Mouse (Mus musculus): Measurements from ENCODE around the gene Krt80. TPM values are rescaled to one million over a fixed set of nuclear protein-coding genes. Genes with fewer than 3 reads are reported as not detected.

Krt80 gene
- polyA plus RNA-seq, 1 experiment, result 0.61 TPM

- no peak overlapping the region for H3K27ac ChIP-seq (ENCODE audit: insufficient read depth, low read depth, low read length)
- no peaks in the 10 kb centered on the region for H3K27me3 ChIP-seq (ENCODE audit: control insufficient read depth, insufficient read depth, low read length)
- H3K36me3 ChIP-seq (ENCODE audit: control insufficient read depth, insufficient read depth, low read length), result peaks cover 5% of the 10 kb centered on the region; the same call in 1 of the 2 replicates
- no peaks in the 10 kb centered on the region for H3K4me1 ChIP-seq (ENCODE audit: control insufficient read depth, insufficient read depth, insufficient read length, low read length)
- no peak overlapping the region for H3K4me3 ChIP-seq (ENCODE audit: low read depth, low read length)
- WGBS, result 78% methylated on average over 8 of the region's 8 CpGs
- TF ChIP-seq POLR2A (IDR thresholded peaks at IDR 0.05; ENCODE audit: low read depth, low read length) (no peak), CTCF (IDR thresholded peaks at IDR 0.05; ENCODE audit: extremely low read depth, insufficient read length, insufficient replicate concordance, low read depth, low read length) (no peak)
Observed at GRCm38 (mm10) chr15:101398269-101398668, 28.3 kb upstream of the Krt80 start.

DNA sequence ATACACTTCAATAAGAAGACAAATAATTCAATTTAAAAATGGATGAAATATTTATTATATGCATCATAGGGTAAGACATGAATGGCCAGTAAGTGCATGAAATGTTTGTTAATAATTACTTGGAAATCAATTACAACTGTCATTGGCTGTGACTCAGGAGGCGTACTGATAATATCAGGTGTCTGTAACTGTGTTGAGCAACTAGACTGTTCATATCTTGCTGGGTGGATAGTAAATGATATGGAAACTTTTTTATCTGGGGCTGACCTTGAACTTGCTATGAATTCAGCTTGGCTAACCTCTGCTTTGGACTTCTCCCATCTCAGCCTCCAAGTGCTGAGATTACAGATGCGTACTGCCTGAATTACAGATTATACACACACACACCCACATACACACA lies 27.7 kb upstream of the Krt80 start:
- TF ChIP-seq CTCF (IDR thresholded peaks at IDR 0.05; ENCODE audit: extremely low read depth, insufficient read length, insufficient replicate concordance, low read depth, low read length), result no peak
- TF ChIP-seq POLR2A (IDR thresholded peaks at IDR 0.05; ENCODE audit: low read depth, low read length), result no peak
- Histone ChIP-seq H3K36me3 (ENCODE audit: control insufficient read depth, insufficient read depth, low read length) (peaks cover 5% of the 10 kb centered on the region; the same call in 1 of the 2 replicates), H3K4me1 (ENCODE audit: control insufficient read depth, insufficient read depth, insufficient read length, low read length) (no peaks in the 10 kb centered on the region), H3K27ac (ENCODE audit: insufficient read depth, low read depth, low read length) (no peak overlapping the region), H3K4me3 (ENCODE audit: low read depth, low read length) (no peak overlapping the region), H3K27me3 (ENCODE audit: control insufficient read depth, insufficient read depth, low read length) (no peaks in the 10 kb centered on the region)
- WGBS, result 37% methylated on average over 2 of the region's 2 CpGs

GRCm38 (mm10) chr15:101396921-101397320 lies 27.0 kb upstream of the Krt80 start:
- 86% methylated on average over 3 of the region's 3 CpGs for WGBS

DNA sequence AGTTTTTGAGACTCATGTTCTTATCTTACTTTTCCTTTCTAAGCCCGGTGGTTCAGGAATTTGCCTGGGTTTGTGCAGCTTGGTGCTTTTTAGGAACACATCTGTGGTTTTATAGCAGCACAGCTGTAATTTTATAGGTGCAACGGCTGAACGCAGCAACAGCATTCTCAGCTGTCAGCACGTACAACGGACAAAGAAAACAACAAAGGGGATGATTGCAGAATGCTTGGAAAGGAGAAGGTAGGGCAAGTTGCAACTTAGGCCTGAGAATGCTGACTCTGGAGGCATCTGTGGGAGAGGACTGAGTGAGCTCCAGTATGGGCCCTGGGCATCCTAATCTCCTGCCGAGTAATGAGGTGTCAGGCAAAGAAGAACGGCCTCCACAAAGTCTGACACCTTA lies 26.5 kb upstream of the Krt80 start:
- Histone ChIP-seq H3K4me1 (ENCODE audit: control insufficient read depth, insufficient read depth, insufficient read length, low read length) (no peaks in the 10 kb centered on the region), H3K36me3 (ENCODE audit: control insufficient read depth, insufficient read depth, low read length) (peaks cover 5% of the 10 kb centered on the region; the same call in 1 of the 2 replicates), H3K27me3 (ENCODE audit: control insufficient read depth, insufficient read depth, low read length) (no peaks in the 10 kb centered on the region), H3K27ac (ENCODE audit: insufficient read depth, low read depth, low read length) (no peak overlapping the region), H3K4me3 (ENCODE audit: low read depth, low read length) (no peak overlapping the region)
- 78% methylated on average over 7 of the region's 7 CpGs for WGBS
- no peak for TF ChIP-seq CTCF (IDR thresholded peaks at IDR 0.05; ENCODE audit: extremely low read depth, insufficient read length, insufficient replicate concordance, low read depth, low read length)
- no peak for TF ChIP-seq POLR2A (IDR thresholded peaks at IDR 0.05; ENCODE audit: low read depth, low read length)

More at GRCm38 (mm10) chr15:101396921-101397320, 27.0 kb upstream of the Krt80 start:
- H3K4me3 ChIP-seq (ENCODE audit: low read depth, low read length), result no peak overlapping the region
- no peak overlapping the region for H3K27ac ChIP-seq (ENCODE audit: insufficient read depth, low read depth, low read length)
- peaks cover 5% of the 10 kb centered on the region; the same call in 1 of the 2 replicates for H3K36me3 ChIP-seq (ENCODE audit: control insufficient read depth, insufficient read depth, low read length)
- no peaks in the 10 kb centered on the region for H3K4me1 ChIP-seq (ENCODE audit: control insufficient read depth, insufficient read depth, insufficient read length, low read length)
- no peaks in the 10 kb centered on the region for H3K27me3 ChIP-seq (ENCODE audit: control insufficient read depth, insufficient read depth, low read length)
- no peak for TF ChIP-seq CTCF (IDR thresholded peaks at IDR 0.05; ENCODE audit: extremely low read depth, insufficient read length, insufficient replicate concordance, low read depth, low read length)
- TF ChIP-seq POLR2A (IDR thresholded peaks at IDR 0.05; ENCODE audit: low read depth, low read length), result no peak

GRCm38 (mm10) chr15:101394908-101395307 lies 24.9 kb upstream of the Krt80 start:
- no peak overlapping the region for H3K27ac ChIP-seq (ENCODE audit: insufficient read depth, low read depth, low read length)
- TF ChIP-seq POLR2A (IDR thresholded peaks at IDR 0.05; ENCODE audit: low read depth, low read length), result no peak
- peak; percentile 21; the same call in 1 of the 2 replicates for TF ChIP-seq CTCF (IDR thresholded peaks at IDR 0.05; ENCODE audit: extremely low read depth, insufficient read length, insufficient replicate concordance, low read depth, low read length)
- 79% methylated on average over 7 of the region's 7 CpGs for WGBS
- H3K4me3 ChIP-seq (ENCODE audit: low read depth, low read length), result no peak overlapping the region
- peaks cover 5% of the 10 kb centered on the region; the same call in 1 of the 2 replicates for H3K36me3 ChIP-seq (ENCODE audit: control insufficient read depth, insufficient read depth, low read length)
- H3K4me1 ChIP-seq (ENCODE audit: control insufficient read depth, insufficient read depth, insufficient read length, low read length), result no peaks in the 10 kb centered on the region
- H3K27me3 ChIP-seq (ENCODE audit: control insufficient read depth, insufficient read depth, low read length), result no peaks in the 10 kb centered on the region

- H3K4me3 ChIP-seq (ENCODE audit: low read depth, low read length), result no peak overlapping the region
- TF ChIP-seq CTCF (IDR thresholded peaks at IDR 0.05; ENCODE audit: extremely low read depth, insufficient read length, insufficient replicate concordance, low read depth, low read length) (no peak), POLR2A (IDR thresholded peaks at IDR 0.05; ENCODE audit: low read depth, low read length) (no peak)
- WGBS, result 89% methylated on average over 5 of the region's 5 CpGs
Observed at GRCm38 (mm10) chr15:101392251-101392650, 22.3 kb upstream of the Krt80 start.

GRCm38 (mm10) chr15:101390203-101390602 lies 20.2 kb upstream of the Krt80 start:
- H3K27ac ChIP-seq (ENCODE audit: insufficient read depth, low read depth, low read length), result no peak overlapping the region

More at GRCm38 (mm10) chr15:101392251-101392650, 22.3 kb upstream of the Krt80 start:
- Histone ChIP-seq H3K4me1 (ENCODE audit: control insufficient read depth, insufficient read depth, insufficient read length, low read length) (no peaks in the 10 kb centered on the region), H3K27ac (ENCODE audit: insufficient read depth, low read depth, low read length) (no peak overlapping the region), H3K36me3 (ENCODE audit: control insufficient read depth, insufficient read depth, low read length) (peaks cover 5% of the 10 kb centered on the region; the same call in 1 of the 2 replicates), H3K27me3 (ENCODE audit: control insufficient read depth, insufficient read depth, low read length) (no peaks in the 10 kb centered on the region)

More at GRCm38 (mm10) chr15:101390203-101390602, 20.2 kb upstream of the Krt80 start:
- TF ChIP-seq POLR2A (IDR thresholded peaks at IDR 0.05; ENCODE audit: low read depth, low read length), result no peak
- TF ChIP-seq CTCF (IDR thresholded peaks at IDR 0.05; ENCODE audit: extremely low read depth, insufficient read length, insufficient replicate concordance, low read depth, low read length), result no peak
- H3K27me3 ChIP-seq (ENCODE audit: control insufficient read depth, insufficient read depth, low read length), result no peaks in the 10 kb centered on the region
- H3K4me3 ChIP-seq (ENCODE audit: low read depth, low read length), result no peak overlapping the region
- no peaks in the 10 kb centered on the region for H3K36me3 ChIP-seq (ENCODE audit: control insufficient read depth, insufficient read depth, low read length)
- H3K4me1 ChIP-seq (ENCODE audit: control insufficient read depth, insufficient read depth, insufficient read length, low read length), result no peaks in the 10 kb centered on the region
- WGBS, result 75% methylated on average over 5 of the region's 5 CpGs
